Mouse (Mus musculus): ENCODE measurements at regions not wholly inside any gene's neighbourhood (a gene's known extent, or its start where the extent isn't known, plus 50 kb on each side); places are given as distances from the start of the nearest gene placed in this dataset.

GRCm38 (mm10) chr12:39321453-39321852 lies 542.3 kb downstream of the Etv1 start:
- H3K27ac ChIP-seq (ENCODE audit: low read depth, low read length) = no peak overlapping the region
- WGBS = 69% methylated on average over 1 of the region's 1 CpGs
- no peaks in the 10 kb centered on the region for H3K27me3 ChIP-seq (replicated peaks; ENCODE audit: control insufficient read depth, insufficient read depth, low read length)
- no peak overlapping the region for H3K9ac ChIP-seq (ENCODE audit: low read depth, low read length)
- ATAC-seq = no peak
- H3K36me3 ChIP-seq (ENCODE audit: control insufficient read depth, insufficient read depth, low read length) = no peaks in the 10 kb centered on the region
- H3K9me3 ChIP-seq (ENCODE audit: control insufficient read depth, low read length) = no peaks in the 10 kb centered on the region
- no peaks in the 10 kb centered on the region for H3K4me1 ChIP-seq (ENCODE audit: control insufficient read depth, insufficient read depth, low read depth, low read length)
- H3K4me3 ChIP-seq (ENCODE audit: low read length) = no peak overlapping the region
- H3K4me2 ChIP-seq (ENCODE audit: low read length) = no peak overlapping the region

- H3K9ac ChIP-seq (ENCODE audit: low read depth, low read length) = no peak overlapping the region
- H3K27ac ChIP-seq (ENCODE audit: low read depth, low read length) = no peak overlapping the region
- H3K4me3 ChIP-seq (ENCODE audit: low read length) = no peak overlapping the region
- 71% methylated on average over 7 of the region's 7 CpGs for WGBS
- no peak overlapping the region for H3K4me2 ChIP-seq (ENCODE audit: low read length)
- no peaks in the 10 kb centered on the region for H3K4me1 ChIP-seq (ENCODE audit: control insufficient read depth, insufficient read depth, low read depth, low read length)
- no peaks in the 10 kb centered on the region for H3K27me3 ChIP-seq (replicated peaks; ENCODE audit: control insufficient read depth, insufficient read depth, low read length)
- no peaks in the 10 kb centered on the region for H3K9me3 ChIP-seq (ENCODE audit: control insufficient read depth, low read length)
- no peaks in the 10 kb centered on the region for H3K36me3 ChIP-seq (ENCODE audit: control insufficient read depth, insufficient read depth, low read length)
- ATAC-seq = no peak
These were observed 547.0 kb downstream of the Etv1 start for GRCm38 (mm10) chr12:39326157-39326556.

- 86% methylated on average over 4 of the region's 4 CpGs for WGBS
- Histone ChIP-seq H3K9ac (ENCODE audit: low read depth, low read length) (no peak overlapping the region), H3K9me3 (ENCODE audit: control insufficient read depth, low read length) (no peaks in the 10 kb centered on the region), H3K4me1 (ENCODE audit: control insufficient read depth, insufficient read depth, low read depth, low read length) (no peaks in the 10 kb centered on the region), H3K27me3 (replicated peaks; ENCODE audit: control insufficient read depth, insufficient read depth, low read length) (no peaks in the 10 kb centered on the region), H3K36me3 (ENCODE audit: control insufficient read depth, insufficient read depth, low read length) (no peaks in the 10 kb centered on the region), H3K27ac (ENCODE audit: low read depth, low read length) (no peak overlapping the region), H3K4me2 (ENCODE audit: low read length) (no peak overlapping the region), H3K4me3 (ENCODE audit: low read length) (no peak overlapping the region)
- no peak for ATAC-seq
These were observed 547.6 kb downstream of the Etv1 start for GRCm38 (mm10) chr12:39326668-39327299.

GRCm38 (mm10) chr12:39328377-39328776 lies 549.2 kb downstream of the Etv1 start:
- Histone ChIP-seq H3K27ac (ENCODE audit: low read depth, low read length) (no peak overlapping the region), H3K4me1 (ENCODE audit: control insufficient read depth, insufficient read depth, low read depth, low read length) (no peaks in the 10 kb centered on the region)
- peak; percentile 71; the same call in 1 of the 2 replicates for ATAC-seq

GRCm38 (mm10) chr12:39339101-39339538 lies 559.9 kb downstream of the Etv1 start:
- H3K36me3 ChIP-seq (ENCODE audit: control insufficient read depth, insufficient read depth, low read length) = no peaks in the 10 kb centered on the region
- no peak overlapping the region for H3K27ac ChIP-seq (ENCODE audit: low read depth, low read length)
- H3K27me3 ChIP-seq (replicated peaks; ENCODE audit: control insufficient read depth, insufficient read depth, low read length) = no peaks in the 10 kb centered on the region
- 72% methylated on average over 5 of the region's 5 CpGs for WGBS
- no peak overlapping the region for H3K9ac ChIP-seq (ENCODE audit: low read depth, low read length)
- no peaks in the 10 kb centered on the region; the same call in 1 of the 2 replicates for H3K4me1 ChIP-seq (ENCODE audit: control insufficient read depth, insufficient read depth, low read depth, low read length)
- H3K4me3 ChIP-seq (ENCODE audit: low read length) = no peak overlapping the region
- no peak overlapping the region for H3K4me2 ChIP-seq (ENCODE audit: low read length)
- ATAC-seq = peak; percentile 92
- H3K9me3 ChIP-seq (ENCODE audit: control insufficient read depth, low read length) = no peaks in the 10 kb centered on the region

More at GRCm38 (mm10) chr12:39328377-39328776, 549.2 kb downstream of the Etv1 start:
- Histone ChIP-seq H3K9ac (ENCODE audit: low read depth, low read length) (no peak overlapping the region), H3K4me2 (ENCODE audit: low read length) (no peak overlapping the region), H3K4me3 (ENCODE audit: low read length) (no peak overlapping the region), H3K27me3 (replicated peaks; ENCODE audit: control insufficient read depth, insufficient read depth, low read length) (no peaks in the 10 kb centered on the region), H3K36me3 (ENCODE audit: control insufficient read depth, insufficient read depth, low read length) (no peaks in the 10 kb centered on the region), H3K9me3 (ENCODE audit: control insufficient read depth, low read length) (no peaks in the 10 kb centered on the region)

GRCm38 (mm10) chr12:39341751-39342271 lies 562.6 kb downstream of the Etv1 start:
- peak; percentile 68 for ATAC-seq
- WGBS = 61% methylated on average over 5 of the region's 5 CpGs
- no peaks in the 10 kb centered on the region for H3K9me3 ChIP-seq (ENCODE audit: control insufficient read depth, low read length)

GRCm38 (mm10) chr12:39342327-39342726 lies 563.1 kb downstream of the Etv1 start:
- H3K9ac ChIP-seq (ENCODE audit: low read depth, low read length) = no peak overlapping the region
- no peaks in the 10 kb centered on the region; the same call in 1 of the 2 replicates for H3K4me1 ChIP-seq (ENCODE audit: control insufficient read depth, insufficient read depth, low read depth, low read length)
- no peaks in the 10 kb centered on the region for H3K27me3 ChIP-seq (replicated peaks; ENCODE audit: control insufficient read depth, insufficient read depth, low read length)
- no peak overlapping the region for H3K4me2 ChIP-seq (ENCODE audit: low read length)
- ATAC-seq = peak; percentile 67; the same call in 1 of the 2 replicates
- no peak overlapping the region for H3K4me3 ChIP-seq (ENCODE audit: low read length)
- H3K9me3 ChIP-seq (ENCODE audit: control insufficient read depth, low read length) = no peaks in the 10 kb centered on the region
- H3K36me3 ChIP-seq (ENCODE audit: control insufficient read depth, insufficient read depth, low read length) = no peaks in the 10 kb centered on the region
- no peak overlapping the region for H3K27ac ChIP-seq (ENCODE audit: low read depth, low read length)
- WGBS = 73% methylated on average over 9 of the region's 9 CpGs

More at GRCm38 (mm10) chr12:39341751-39342271, 562.6 kb downstream of the Etv1 start:
- H3K4me2 ChIP-seq (ENCODE audit: low read length) = no peak overlapping the region
- no peaks in the 10 kb centered on the region for H3K36me3 ChIP-seq (ENCODE audit: control insufficient read depth, insufficient read depth, low read length)
- H3K9ac ChIP-seq (ENCODE audit: low read depth, low read length) = no peak overlapping the region
- H3K27ac ChIP-seq (ENCODE audit: low read depth, low read length) = no peak overlapping the region
- no peaks in the 10 kb centered on the region; the same call in 1 of the 2 replicates for H3K4me1 ChIP-seq (ENCODE audit: control insufficient read depth, insufficient read depth, low read depth, low read length)
- no peaks in the 10 kb centered on the region for H3K27me3 ChIP-seq (replicated peaks; ENCODE audit: control insufficient read depth, insufficient read depth, low read length)
- no peak overlapping the region for H3K4me3 ChIP-seq (ENCODE audit: low read length)

- Histone ChIP-seq H3K4me2 (ENCODE audit: low read length) (no peak overlapping the region), H3K27ac (ENCODE audit: low read depth, low read length) (no peak overlapping the region), H3K36me3 (ENCODE audit: control insufficient read depth, insufficient read depth, low read length) (no peaks in the 10 kb centered on the region), H3K9ac (ENCODE audit: low read depth, low read length) (no peak overlapping the region), H3K4me1 (ENCODE audit: control insufficient read depth, insufficient read depth, low read depth, low read length) (no peaks in the 10 kb centered on the region), H3K27me3 (replicated peaks; ENCODE audit: control insufficient read depth, insufficient read depth, low read length) (no peaks in the 10 kb centered on the region), H3K9me3 (ENCODE audit: control insufficient read depth, low read length) (no peaks in the 10 kb centered on the region), H3K4me3 (ENCODE audit: low read length) (no peak overlapping the region)
- no peak for ATAC-seq
These were observed 592.5 kb downstream of the Etv1 start for GRCm38 (mm10) chr12:39371480-39372245.

- no peak for ATAC-seq
- Histone ChIP-seq H3K27ac (ENCODE audit: low read depth, low read length) (no peak overlapping the region), H3K27me3 (replicated peaks; ENCODE audit: control insufficient read depth, insufficient read depth, low read length) (no peaks in the 10 kb centered on the region), H3K4me2 (ENCODE audit: low read length) (no peak overlapping the region), H3K9ac (ENCODE audit: low read depth, low read length) (no peak overlapping the region), H3K36me3 (ENCODE audit: control insufficient read depth, insufficient read depth, low read length) (no peaks in the 10 kb centered on the region), H3K9me3 (ENCODE audit: control insufficient read depth, low read length) (no peaks in the 10 kb centered on the region), H3K4me1 (ENCODE audit: control insufficient read depth, insufficient read depth, low read depth, low read length) (no peaks in the 10 kb centered on the region), H3K4me3 (ENCODE audit: low read length) (no peak overlapping the region)
- 95% methylated on average over 1 of the region's 1 CpGs for WGBS
These were observed 594.5 kb downstream of the Etv1 start for GRCm38 (mm10) chr12:39373721-39374120.

All from hindbrain, embryonic 16.5 days (tissue).